ENCODE assay signal across 17 mouse cellular contexts in genomic region chr19:38798801-38799200, GRCm38 (mm10). TPM values are rescaled to one million over a fixed set of nuclear protein-coding genes. Genes with fewer than 3 reads are reported as not detected.
DNase-seq lines count a peak whose midpoint lies in the region; ATAC-seq and TF ChIP-seq lines count a peak whose summit lies in the region.
"Had no signal": no experiment of that assay in that cellular context is flagged by ENCODE, and none has a peak within 500 bp of the region (broad histone marks: within the 10 kb centered on the region; RNA-seq: fewer than 3 reads in every experiment).

No protein-coding gene starts in this region.

- H3K9ac ChIP-seq in heart, adult 2 months (ENCODE audit: low read depth, low read length): no peak overlapping the region
- H3K9ac ChIP-seq in heart, embryonic 11.5 days (ENCODE audit: low read depth, low read length): no peak overlapping the region
- H3K9ac ChIP-seq: embryonic facial prominence, embryonic 13.5 days; hindbrain, embryonic 12.5 days; intestine, embryonic 15.5 days; kidney, embryonic 15.5 days; limb, embryonic 12.5 days; liver, embryonic 13.5 days; lung, embryonic 15.5 days; midbrain, embryonic 15.5 days had no signal

- H3K4me3 ChIP-seq in heart, adult 2 months: no peak overlapping the region
- H3K4me3 ChIP-seq in heart, embryonic 11.5 days (ENCODE audit: low read depth, low read length): no peak overlapping the region
- H3K4me3 ChIP-seq in gastrocnemius, adult 2 months: 0 out of 2 replicates have a peak overlapping the region, but pooled peaks have one; percentile 11
- H3K4me3 ChIP-seq: embryonic facial prominence, embryonic 13.5 days; hindbrain, embryonic 12.5 days; intestine, embryonic 15.5 days; kidney, embryonic 15.5 days; limb, embryonic 12.5 days; liver, embryonic 13.5 days; lung, embryonic 15.5 days; midbrain, embryonic 15.5 days had no signal

- no peak for TF ChIP-seq CTCF in heart, adult 2 months (IDR thresholded peaks at IDR 0.05)
- no peak for TF ChIP-seq CTCF in gastrocnemius, adult 2 months (IDR thresholded peaks at IDR 0.05)

- 45% methylated on average over 6 of the region's 6 CpGs for WGBS in heart, adult 2 months
- WGBS in heart, embryonic 11.5 days (ENCODE audit: insufficient replicate concordance): 95% methylated on average over 6 of the region's 6 CpGs

- no peaks in the 10 kb centered on the region; the same call in 1 of the 2 replicates for H3K36me3 ChIP-seq in heart, adult 2 months (ENCODE audit: control insufficient read depth, insufficient read depth, low read length)
- peaks cover 17% of the 10 kb centered on the region for H3K36me3 ChIP-seq in heart, embryonic 11.5 days (ENCODE audit: control insufficient read depth, insufficient read depth, low read length)

- TF ChIP-seq POLR2A in heart, adult 2 months (IDR thresholded peaks at IDR 0.05; ENCODE audit: insufficient read depth, low read depth, low read length): no peak

- peak in 1 of 2 experiments; percentile 26 for DNase-seq in heart, adult 2 months
- peak; percentile 8 to 19 for DNase-seq in layer of hippocampus, postnatal 36 days
- no peak for DNase-seq in layer of hippocampus, adult 11-12 months (ENCODE audit: low spot score)
- peak; percentile 91 for DNase-seq in adipocyte (ENCODE audit: low spot score)
- peak; percentile 74 for DNase-seq in gastrocnemius, adult 2 months
- DNase-seq in testis, postnatal 10 days (ENCODE audit: low spot score): no peak
- DNase-seq: cerebellum, adult 9-11 months; liver, embryonic 13.5 days had no signal

- no peak for TF ChIP-seq EP300 in heart, adult 2 months (IDR thresholded peaks at IDR 0.05; ENCODE audit: insufficient read depth, low read depth, low read length)

- H3K27ac ChIP-seq in heart, adult 2 months: 0 out of 2 replicates have a peak overlapping the region, but pooled peaks have one; percentile 7
- H3K27ac ChIP-seq in heart, embryonic 11.5 days (ENCODE audit: low read depth, low read length): no peak overlapping the region
- peak overlapping the region; percentile 79 for H3K27ac ChIP-seq in gastrocnemius, adult 2 months
- H3K27ac ChIP-seq: embryonic facial prominence, embryonic 13.5 days; hindbrain, embryonic 12.5 days; intestine, embryonic 15.5 days; kidney, embryonic 15.5 days; limb, embryonic 12.5 days; liver, embryonic 13.5 days; lung, embryonic 15.5 days; midbrain, embryonic 15.5 days had no signal

- H3K4me2 ChIP-seq in heart, embryonic 11.5 days: no peak overlapping the region
- H3K4me2 ChIP-seq: embryonic facial prominence, embryonic 13.5 days; hindbrain, embryonic 12.5 days; intestine, embryonic 15.5 days; kidney, embryonic 15.5 days; limb, embryonic 12.5 days; liver, embryonic 13.5 days; lung, embryonic 15.5 days; midbrain, embryonic 15.5 days had no signal

- no peaks in the 10 kb centered on the region for H3K79me2 ChIP-seq in heart, adult 2 months (replicated peaks; ENCODE audit: control insufficient read depth, insufficient read depth, low read length)

- no peaks in the 10 kb centered on the region for H3K27me3 ChIP-seq in heart, adult 2 months (ENCODE audit: control insufficient read depth, insufficient read depth, low read length)
- no peaks in the 10 kb centered on the region for H3K27me3 ChIP-seq in heart, embryonic 11.5 days (ENCODE audit: control insufficient read depth, insufficient read depth, low read length)
- H3K27me3 ChIP-seq: embryonic facial prominence, embryonic 13.5 days; hindbrain, embryonic 12.5 days; intestine, embryonic 15.5 days; kidney, embryonic 15.5 days; limb, embryonic 12.5 days; liver, embryonic 13.5 days; lung, embryonic 15.5 days; midbrain, embryonic 15.5 days had no signal

- intact Hi-C loops in heart, adult 2 months (cut with DNase I): no loop called here
- intact Hi-C loops in gastrocnemius, adult 2 months (cut with DNase I): no loop called here

- no peaks in the 10 kb centered on the region for H3K4me1 ChIP-seq in heart, adult 2 months (ENCODE audit: control insufficient read depth, insufficient read depth, low read length)
- no peaks in the 10 kb centered on the region for H3K4me1 ChIP-seq in heart, embryonic 11.5 days (ENCODE audit: control insufficient read depth, insufficient read depth, low read length)
- H3K4me1 ChIP-seq: embryonic facial prominence, embryonic 13.5 days; hindbrain, embryonic 12.5 days; intestine, embryonic 15.5 days; kidney, embryonic 15.5 days; limb, embryonic 12.5 days; liver, embryonic 13.5 days; lung, embryonic 15.5 days; midbrain, embryonic 15.5 days had no signal

- H3K9me3 ChIP-seq in heart, embryonic 11.5 days (replicated peaks; ENCODE audit: control insufficient read depth, low read length): no peaks in the 10 kb centered on the region
- H3K9me3 ChIP-seq: embryonic facial prominence, embryonic 13.5 days; hindbrain, embryonic 12.5 days; intestine, embryonic 15.5 days; kidney, embryonic 15.5 days; limb, embryonic 12.5 days; liver, embryonic 13.5 days; lung, embryonic 15.5 days; midbrain, embryonic 15.5 days had no signal

- ATAC-seq in heart, embryonic 11.5 days (replicated peaks; ENCODE audit: insufficient number of reproducible peaks, low FRiP score, low TSS enrichment): no peak
- no peak for ATAC-seq in megakaryocyte, adult 5-6 weeks (ENCODE audit: poor library complexity, severe bottlenecking)
- ATAC-seq: intestine, embryonic 15.5 days; midbrain, embryonic 15.5 days had no signal

RNA-seq across cellular contexts. Expression of gene Noc3l, which starts 20.2 kb away (rescaled TPM):
- 1 to 10 TPM; 6.7 to 7.6 TPM for total RNA-seq in heart, adult 2 months (2021)
- polyA plus RNA-seq in heart, adult 2 months (2012; rRNA removed): 1.8 and 2.8 TPM in 2 replicates
- 6.2 and 6.6 TPM in 2 replicates for polyA plus RNA-seq in heart, embryonic 11.5 days (2014; fragmentation: Nextera tagmentation; extraction: Ambion mirVana)
- 10 to 100 TPM; 14.2 to 15.4 TPM for total RNA-seq in layer of hippocampus, postnatal 36 days (2021)
- total RNA-seq in gastrocnemius, adult 2 months (2021): 1 to 10 TPM; 6.8 to 7.0 TPM
- total RNA-seq in megakaryocyte, adult 5-6 weeks (2015): 3.6 and 5.2 TPM in 2 replicates
- 10.2 and 10.5 TPM in 2 replicates for total RNA-seq in megakaryocyte, adult 5-6 weeks (2017)

RNA-seq across cellular contexts. Expression of gene Tbc1d12, which starts 37.6 kb away (rescaled TPM):
- total RNA-seq in heart, adult 2 months (2021): 1 to 10 TPM; 6.8 to 7.0 TPM
- polyA plus RNA-seq in heart, adult 2 months (2012; rRNA removed): 1.5 and 3.1 TPM in 2 replicates
- 2.0 and 2.2 TPM in 2 replicates for polyA plus RNA-seq in heart, embryonic 11.5 days (2014; fragmentation: Nextera tagmentation; extraction: Ambion mirVana)
- total RNA-seq in layer of hippocampus, postnatal 36 days (2021): 10 to 100 TPM; 11.9 to 13.3 TPM
- total RNA-seq in gastrocnemius, adult 2 months (2021): 1 to 10 TPM; 3.4 to 4.0 TPM
- total RNA-seq in megakaryocyte, adult 5-6 weeks (2015): 1.6 and 2.5 TPM in 2 replicates
- total RNA-seq in megakaryocyte, adult 5-6 weeks (2017): 1.5 and 2.8 TPM in 2 replicates

Comparison
In these comparisons a context has a peak if more than half of its experiments do, and no peak if none do; other contexts are left out.
1. DNase-seq: peak in layer of hippocampus, postnatal 36 days (2 of 2), adipocyte (single experiment) and gastrocnemius, adult 2 months (single experiment); none in layer of hippocampus, adult 11-12 months (single experiment) and testis, postnatal 10 days (single experiment).